In genomic region chr6:28396853-28397457, GRCm38 (mm10) we compare ENCODE assay signal across 7 mouse cellular contexts. TPM values are rescaled to one million over a fixed set of nuclear protein-coding genes. Genes with fewer than 3 reads are reported as not detected.
A peak's percentile ranks its signal among the peaks of the same experiment; 100 is the strongest.
DNase-seq lines count a peak whose midpoint lies in the region; ATAC-seq and TF ChIP-seq lines count a peak whose summit lies in the region.

No protein-coding gene starts in this region.

- no peak for TF ChIP-seq CTCF in lung, postnatal 0 days (IDR thresholded peaks at IDR 0.05)

- H3K4me1 ChIP-seq in lung, postnatal 0 days (ENCODE audit: insufficient read depth, low read depth, low read length): 0 out of 2 replicates have a peak, but pooled peaks cover 3% of the 10 kb centered on the region
- H3K4me1 ChIP-seq in embryonic facial prominence, embryonic 11.5 days (ENCODE audit: control insufficient read depth, insufficient read depth, low read length): no peaks in the 10 kb centered on the region
- peaks cover 3% of the 10 kb centered on the region; the same call in 1 of the 2 replicates for H3K4me1 ChIP-seq in hindbrain, embryonic 12.5 days

- no peak for TF ChIP-seq EP300 in lung, postnatal 0 days (IDR thresholded peaks at IDR 0.05)

- no peaks in the 10 kb centered on the region for H3K36me3 ChIP-seq in lung, postnatal 0 days (ENCODE audit: insufficient read depth, low read length)
- no peaks in the 10 kb centered on the region for H3K36me3 ChIP-seq in embryonic facial prominence, embryonic 11.5 days (replicated peaks; ENCODE audit: control insufficient read depth, insufficient read depth, low read depth, low read length)
- H3K36me3 ChIP-seq in hindbrain, embryonic 12.5 days: no peaks in the 10 kb centered on the region

- ATAC-seq in lung, postnatal 0 days: no peak
- no peak for ATAC-seq in embryonic facial prominence, embryonic 11.5 days (replicated peaks; ENCODE audit: insufficient number of reproducible peaks, low FRiP score, low TSS enrichment, low read depth)
- ATAC-seq in hindbrain, embryonic 12.5 days (ENCODE audit: low FRiP score): no peak

- no peak overlapping the region for H3K27ac ChIP-seq in lung, postnatal 0 days (ENCODE audit: low read length)
- no peak overlapping the region for H3K27ac ChIP-seq in embryonic facial prominence, embryonic 11.5 days (replicated peaks; ENCODE audit: low read depth, low read length)
- no peak overlapping the region for H3K27ac ChIP-seq in hindbrain, embryonic 12.5 days

- 3% methylated on average over 19 of the region's 19 CpGs for WGBS in lung, postnatal 0 days
- under 1% methylated on average over 19 of the region's 19 CpGs for WGBS in embryonic facial prominence, embryonic 11.5 days
- under 1% methylated on average over 19 of the region's 19 CpGs for WGBS in hindbrain, embryonic 12.5 days

- DNase-seq in lung, postnatal 0 days (ENCODE audit: low spot score): no peak
- no peak for DNase-seq in lung, postnatal 10 days
- DNase-seq in embryonic facial prominence, embryonic 11.5 days (ENCODE audit: low spot score): peak; percentile 66
- DNase-seq in mesoderm, embryonic 11.5 days (ENCODE audit: low read depth, low spot score): peak; percentile 45
- no peak for DNase-seq in MN1 (ENCODE audit: low spot score)
- DNase-seq in T-cell, adult 2 months (ENCODE audit: low spot score): no peak

- no peak overlapping the region for H3K9ac ChIP-seq in lung, postnatal 0 days (replicated peaks; ENCODE audit: low read depth)
- peak overlapping the region; percentile 30 for H3K9ac ChIP-seq in embryonic facial prominence, embryonic 11.5 days (replicated peaks; ENCODE audit: low read length)
- peak overlapping the region; percentile 61 for H3K9ac ChIP-seq in hindbrain, embryonic 12.5 days

- peaks cover 14% of the 10 kb centered on the region; the same call in 1 of the 2 replicates for H3K27me3 ChIP-seq in lung, postnatal 0 days (replicated peaks; ENCODE audit: insufficient read depth, low read length)
- peaks cover 7% of the 10 kb centered on the region for H3K27me3 ChIP-seq in embryonic facial prominence, embryonic 11.5 days (ENCODE audit: control insufficient read depth, insufficient read depth, low read length)
- H3K27me3 ChIP-seq in hindbrain, embryonic 12.5 days: peaks cover 16% of the 10 kb centered on the region

- H3K9me3 ChIP-seq in lung, postnatal 0 days (ENCODE audit: low read length): no peaks in the 10 kb centered on the region
- H3K9me3 ChIP-seq in embryonic facial prominence, embryonic 11.5 days (replicated peaks; ENCODE audit: control insufficient read depth, low read length): no peaks in the 10 kb centered on the region
- peaks cover 5% of the 10 kb centered on the region; the same call in 1 of the 2 replicates for H3K9me3 ChIP-seq in hindbrain, embryonic 12.5 days (replicated peaks)

- peak overlapping the region; percentile 59 for H3K4me2 ChIP-seq in lung, postnatal 0 days (replicated peaks; ENCODE audit: low read depth, low read length)
- peak overlapping the region; percentile 69 for H3K4me2 ChIP-seq in embryonic facial prominence, embryonic 11.5 days (ENCODE audit: low read depth, low read length)
- peak overlapping the region; percentile 85 for H3K4me2 ChIP-seq in hindbrain, embryonic 12.5 days (replicated peaks)

- peak overlapping the region; percentile 35 for H3K4me3 ChIP-seq in lung, postnatal 0 days (ENCODE audit: low read depth, low read length)
- peak overlapping the region; percentile 37 for H3K4me3 ChIP-seq in embryonic facial prominence, embryonic 11.5 days (ENCODE audit: low read depth, low read length)
- peak overlapping the region; percentile 48 for H3K4me3 ChIP-seq in hindbrain, embryonic 12.5 days

RNA-seq across cellular contexts. Expression of gene Zfp800, which starts 0.8 kb away (rescaled TPM):
- 21.2 and 24.7 TPM in 2 replicates for polyA plus RNA-seq in lung, postnatal 0 days (2015; fragmentation: Nextera tagmentation; extraction: Ambion mirVana)
- 13.5 and 20.2 TPM in 2 replicates for polyA plus RNA-seq in embryonic facial prominence, embryonic 11.5 days (2014; fragmentation: Nextera tagmentation; extraction: Ambion mirVana)
- polyA plus RNA-seq in hindbrain, embryonic 12.5 days (2016; fragmentation: Nextera tagmentation; extraction: Ambion mirVana): 21.7 and 22.9 TPM in 2 replicates

RNA-seq across cellular contexts. Expression of gene Arf5, which starts 26.4 kb away (rescaled TPM):
- 314 and 340 TPM in 2 replicates for polyA plus RNA-seq in lung, postnatal 0 days (2015; fragmentation: Nextera tagmentation; extraction: Ambion mirVana)
- polyA plus RNA-seq in embryonic facial prominence, embryonic 11.5 days (2014; fragmentation: Nextera tagmentation; extraction: Ambion mirVana): 289 and 311 TPM in 2 replicates
- 325 and 330 TPM in 2 replicates for polyA plus RNA-seq in hindbrain, embryonic 12.5 days (2016; fragmentation: Nextera tagmentation; extraction: Ambion mirVana)

RNA-seq across cellular contexts. Expression of gene Fscn3, which starts 30.6 kb away (rescaled TPM):
- polyA plus RNA-seq in lung, postnatal 0 days (2015; fragmentation: Nextera tagmentation; extraction: Ambion mirVana): not detected in 2 replicates
- polyA plus RNA-seq in embryonic facial prominence, embryonic 11.5 days (2014; fragmentation: Nextera tagmentation; extraction: Ambion mirVana): not detected in 2 replicates
- polyA plus RNA-seq in hindbrain, embryonic 12.5 days (2016; fragmentation: Nextera tagmentation; extraction: Ambion mirVana): not detected in 2 replicates

RNA-seq across cellular contexts. Expression of gene Gcc1, which starts 31.2 kb away (rescaled TPM):
- 7.6 and 7.8 TPM in 2 replicates for polyA plus RNA-seq in lung, postnatal 0 days (2015; fragmentation: Nextera tagmentation; extraction: Ambion mirVana)
- polyA plus RNA-seq in embryonic facial prominence, embryonic 11.5 days (2014; fragmentation: Nextera tagmentation; extraction: Ambion mirVana): 7.4 and 8.2 TPM in 2 replicates
- 16.0 and 16.4 TPM in 2 replicates for polyA plus RNA-seq in hindbrain, embryonic 12.5 days (2016; fragmentation: Nextera tagmentation; extraction: Ambion mirVana)

RNA-seq across cellular contexts. Expression of gene Pax4, which starts 52.2 kb away (rescaled TPM):
- polyA plus RNA-seq in lung, postnatal 0 days (2015; fragmentation: Nextera tagmentation; extraction: Ambion mirVana): not detected in 2 replicates
- not detected in 2 replicates for polyA plus RNA-seq in embryonic facial prominence, embryonic 11.5 days (2014; fragmentation: Nextera tagmentation; extraction: Ambion mirVana)
- not detected in 2 replicates for polyA plus RNA-seq in hindbrain, embryonic 12.5 days (2016; fragmentation: Nextera tagmentation; extraction: Ambion mirVana)

Comparison
In these comparisons a context has a peak if more than half of its experiments do, and no peak if none do; other contexts are left out.
1. DNase-seq: peak in embryonic facial prominence, embryonic 11.5 days (single experiment) and mesoderm, embryonic 11.5 days (single experiment); none in lung, postnatal 0 days (single experiment), lung, postnatal 10 days (single experiment), MN1 (single experiment) and T-cell, adult 2 months (single experiment).
2. Peak in every context shown above with its lines, with median percentiles within 50 percentile points of each other: H3K4me2 ChIP-seq and H3K4me3 ChIP-seq.